Mouse (Mus musculus): ENCODE measurements around the gene Cnksr1. TPM values are rescaled to one million over a fixed set of nuclear protein-coding genes. Genes with fewer than 3 reads are reported as not detected.
A peak's percentile ranks its signal among the peaks of the same experiment; 100 is the strongest.

Cnksr1 gene
- total RNA-seq (2014; rRNA removed; ENCODE audit: low replicate concordance) (0.69 and 5.1 TPM in 2 replicates), polyA plus RNA-seq (2015; fragmentation: Nextera tagmentation; extraction: Ambion mirVana) (0.66 and 0.77 TPM in 2 replicates)

GRCm38 (mm10) chr4:134238279-134238651 is at the start of gene Cnksr1:
TSS of gene Cnksr1 (minus strand) at chr4:134238399.
- Histone ChIP-seq H3K9me3 (replicated peaks; ENCODE audit: control insufficient read depth, low read length) (no peaks in the 10 kb centered on the region), H3K4me3 (ENCODE audit: low read depth, low read length) (peak within 1 kb of the TSS; percentile 41), H3K27me3 (ENCODE audit: control insufficient read depth, insufficient read depth, low read length) (no peaks in the 10 kb centered on the region), H3K4me1 (ENCODE audit: control insufficient read depth, insufficient read depth) (peaks cover 16% of the 10 kb centered on the region), H3K36me3 (replicated peaks; ENCODE audit: control insufficient read depth, insufficient read depth, low read length) (no peaks in the 10 kb centered on the region), H3K4me2 (ENCODE audit: low read depth, low read length) (peak within 1 kb of the TSS; percentile 69), H3K27ac (ENCODE audit: low read depth) (no peak within 1 kb of the TSS; the same call in 1 of the 2 replicates), H3K9ac (replicated peaks; ENCODE audit: low read depth, low read length) (peak within 1 kb of the TSS; percentile 28; the same call in 1 of the 2 replicates)
- 2% methylated on average over 18 of the region's 18 CpGs for WGBS
- ATAC-seq (ENCODE audit: insufficient read depth, low read depth) (peak; percentile 59), DNase-seq (ENCODE audit: low spot score) (peak; percentile 52)
- TF ChIP-seq CTCF (IDR thresholded peaks at IDR 0.05; ENCODE audit: low read depth) = no peak
- TF ChIP-seq EP300 (IDR thresholded peaks at IDR 0.05; ENCODE audit: low read depth) = no peak

GRCm38 (mm10) chr4:134287575-134288025 is 49.4 kb upstream of the Cnksr1 start, which contains the start of gene Pdik1l:
TSS of gene Pdik1l (minus strand) at chr4:134287895.
- Histone ChIP-seq H3K36me3 (replicated peaks; ENCODE audit: control insufficient read depth, insufficient read depth, low read length) (peaks cover 17% of the 10 kb centered on the region), H3K27me3 (ENCODE audit: control insufficient read depth, insufficient read depth, low read length) (no peaks in the 10 kb centered on the region), H3K27ac (ENCODE audit: low read depth) (peak within 1 kb of the TSS; percentile 96), H3K9ac (replicated peaks; ENCODE audit: low read depth, low read length) (peak within 1 kb of the TSS; percentile 86), H3K9me3 (replicated peaks; ENCODE audit: control insufficient read depth, low read length) (no peaks in the 10 kb centered on the region), H3K4me3 (ENCODE audit: low read depth, low read length) (peak within 1 kb of the TSS; percentile 91), H3K4me1 (ENCODE audit: control insufficient read depth, insufficient read depth) (peaks cover 30% of the 10 kb centered on the region), H3K4me2 (ENCODE audit: low read depth, low read length) (peak within 1 kb of the TSS; percentile 95)
- DNase-seq (ENCODE audit: low spot score) (peak; percentile 78), ATAC-seq (ENCODE audit: insufficient read depth, low read depth) (peak; percentile 82)
- TF ChIP-seq EP300 (IDR thresholded peaks at IDR 0.05; ENCODE audit: low read depth) = no peak; the same call in 1 of the 2 replicates
- TF ChIP-seq CTCF (IDR thresholded peaks at IDR 0.05; ENCODE audit: low read depth) = no peak
- WGBS = under 1% methylated on average over 33 of the region's 43 CpGs

- 0% methylated on average over 51 of the region's 59 CpGs for WGBS
- TF ChIP-seq EP300 (IDR thresholded peaks at IDR 0.05; ENCODE audit: low read depth) (no peak; the same call in 1 of the 2 replicates), CTCF (IDR thresholded peaks at IDR 0.05; ENCODE audit: low read depth) (peak; percentile 25; the same call in 1 of the 2 replicates)
- ATAC-seq (ENCODE audit: insufficient read depth, low read depth) = peak; percentile 93
Measured at GRCm38 (mm10) chr4:134287168-134287564, 49.0 kb upstream of the Cnksr1 start.

GRCm38 (mm10) chr4:134286226-134287167 is 48.3 kb upstream of the Cnksr1 start:
- peak; percentile 25 for DNase-seq (ENCODE audit: low spot score)
- no peaks in the 10 kb centered on the region for H3K27me3 ChIP-seq (ENCODE audit: control insufficient read depth, insufficient read depth, low read length)
- H3K4me3 ChIP-seq (ENCODE audit: low read depth, low read length) = peak overlapping the region; percentile 91
- H3K9me3 ChIP-seq (replicated peaks; ENCODE audit: control insufficient read depth, low read length) = no peaks in the 10 kb centered on the region
- peak overlapping the region; percentile 81 for H3K27ac ChIP-seq (ENCODE audit: low read depth)
- peaks cover 27% of the 10 kb centered on the region for H3K4me1 ChIP-seq (ENCODE audit: control insufficient read depth, insufficient read depth)
- peak overlapping the region; percentile 95 for H3K4me2 ChIP-seq (ENCODE audit: low read depth, low read length)
- ATAC-seq (ENCODE audit: insufficient read depth, low read depth) = peak; percentile 21
- WGBS = 3% methylated on average over 59 of the region's 59 CpGs
- peak overlapping the region; percentile 86 for H3K9ac ChIP-seq (replicated peaks; ENCODE audit: low read depth, low read length)
- TF ChIP-seq EP300 (IDR thresholded peaks at IDR 0.05; ENCODE audit: low read depth) = no peak
- no peak for TF ChIP-seq CTCF (IDR thresholded peaks at IDR 0.05; ENCODE audit: low read depth)
- peaks cover 27% of the 10 kb centered on the region for H3K36me3 ChIP-seq (replicated peaks; ENCODE audit: control insufficient read depth, insufficient read depth, low read length)

More at GRCm38 (mm10) chr4:134287168-134287564, 49.0 kb upstream of the Cnksr1 start:
- Histone ChIP-seq H3K9ac (replicated peaks; ENCODE audit: low read depth, low read length) (peak overlapping the region; percentile 86), H3K4me3 (ENCODE audit: low read depth, low read length) (peak overlapping the region; percentile 91), H3K4me2 (ENCODE audit: low read depth, low read length) (peak overlapping the region; percentile 95), H3K9me3 (replicated peaks; ENCODE audit: control insufficient read depth, low read length) (no peaks in the 10 kb centered on the region), H3K36me3 (replicated peaks; ENCODE audit: control insufficient read depth, insufficient read depth, low read length) (peaks cover 21% of the 10 kb centered on the region), H3K27me3 (ENCODE audit: control insufficient read depth, insufficient read depth, low read length) (no peaks in the 10 kb centered on the region), H3K4me1 (ENCODE audit: control insufficient read depth, insufficient read depth) (peaks cover 27% of the 10 kb centered on the region), H3K27ac (ENCODE audit: low read depth) (peak overlapping the region; percentile 96)
- DNase-seq (ENCODE audit: low spot score) = peak; percentile 93

- no peak for ATAC-seq (ENCODE audit: insufficient read depth, low read depth)
- WGBS = 50% methylated on average over 2 of the region's 2 CpGs
- peaks cover 38% of the 10 kb centered on the region for H3K36me3 ChIP-seq (replicated peaks; ENCODE audit: control insufficient read depth, insufficient read depth, low read length)
- no peaks in the 10 kb centered on the region for H3K9me3 ChIP-seq (replicated peaks; ENCODE audit: control insufficient read depth, low read length)
- H3K27ac ChIP-seq (ENCODE audit: low read depth) = no peak overlapping the region
- H3K4me2 ChIP-seq (ENCODE audit: low read depth, low read length) = no peak overlapping the region
- H3K4me3 ChIP-seq (ENCODE audit: low read depth, low read length) = no peak overlapping the region
- H3K4me1 ChIP-seq (ENCODE audit: control insufficient read depth, insufficient read depth) = peaks cover 27% of the 10 kb centered on the region
- no peaks in the 10 kb centered on the region for H3K27me3 ChIP-seq (ENCODE audit: control insufficient read depth, insufficient read depth, low read length)
- TF ChIP-seq CTCF (IDR thresholded peaks at IDR 0.05; ENCODE audit: low read depth) (no peak), EP300 (IDR thresholded peaks at IDR 0.05; ENCODE audit: low read depth) (no peak)
- no peak overlapping the region for H3K9ac ChIP-seq (replicated peaks; ENCODE audit: low read depth, low read length)
- no peak for DNase-seq (ENCODE audit: low spot score)
Measured at GRCm38 (mm10) chr4:134284942-134285341, 46.7 kb upstream of the Cnksr1 start.

Measured in heart, postnatal 0 days (tissue).